Mouse (Mus musculus): ENCODE results near the gene Gm10985. TPM values are rescaled to one million over a fixed set of nuclear protein-coding genes. Genes with fewer than 3 reads are reported as not detected.

Gene Gm10985
- polyA plus RNA-seq, 1 experiment from 2014 or later: not detected

DNA sequence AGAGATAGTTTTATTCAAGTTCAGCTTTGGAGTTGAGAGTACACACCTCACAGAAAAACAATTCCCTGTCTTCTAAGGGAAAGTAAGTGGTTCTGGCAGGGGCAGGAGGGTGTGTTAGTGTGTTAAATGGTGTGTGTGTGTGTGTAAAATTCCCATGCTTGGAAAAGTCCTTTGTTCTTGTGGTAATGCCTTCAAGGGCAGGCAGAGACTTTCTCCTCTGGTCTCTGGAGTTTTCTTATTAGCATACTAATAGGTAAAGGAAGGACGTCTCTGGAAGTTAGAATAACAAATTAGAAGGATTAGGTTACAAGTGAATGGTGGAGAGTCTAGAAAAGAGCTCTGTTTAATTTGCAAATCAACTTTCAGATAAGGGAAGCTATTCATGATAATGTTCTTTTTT lies 24.4 kb downstream of the Gm10985 start:
- ATAC-seq (ENCODE audit: low read depth): no peak
- Histone ChIP-seq H3K4me3 (no peak overlapping the region), H3K27ac (replicated peaks) (no peak overlapping the region)

DNA sequence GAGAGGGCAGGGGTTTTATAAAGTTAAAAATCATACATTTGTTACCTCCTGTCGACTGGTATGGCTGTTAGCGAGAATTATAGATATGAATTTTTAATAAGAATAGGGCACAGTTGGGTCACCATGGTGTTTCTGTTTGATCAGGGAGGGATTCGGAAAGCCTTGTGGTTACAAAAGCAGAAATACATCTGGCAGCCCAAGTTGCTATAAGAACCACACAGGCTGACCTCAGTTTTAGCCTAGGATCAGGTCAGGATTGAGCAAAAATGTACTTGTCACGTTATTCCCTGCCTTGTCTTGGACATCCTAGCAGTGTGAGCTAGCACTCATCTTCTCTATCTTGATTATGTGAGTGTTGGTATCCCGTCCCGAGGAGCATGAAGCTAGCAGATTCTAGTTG lies 25.6 kb downstream of the Gm10985 start:
- Histone ChIP-seq H3K9me3 (no peaks in the 10 kb centered on the region), H3K27ac (replicated peaks) (no peak overlapping the region), H3K4me2 (no peak overlapping the region), H3K36me3 (no peaks in the 10 kb centered on the region), H3K27me3 (no peaks in the 10 kb centered on the region), H3K4me3 (no peak overlapping the region), H3K9ac (no peak overlapping the region), H3K4me1 (replicated peaks) (no peaks in the 10 kb centered on the region)
- 76% methylated on average over 6 of the region's 6 CpGs for WGBS
- no peak for ATAC-seq (ENCODE audit: low read depth)

More for the DNA sequence above, 24.4 kb downstream of the Gm10985 start:
- WGBS: 6% methylated on average over 1 of the region's 1 CpGs
- Histone ChIP-seq H3K4me2 (no peak overlapping the region), H3K9me3 (no peaks in the 10 kb centered on the region), H3K9ac (no peak overlapping the region), H3K27me3 (no peaks in the 10 kb centered on the region), H3K36me3 (no peaks in the 10 kb centered on the region), H3K4me1 (replicated peaks) (0 out of 2 replicates have a peak, but pooled peaks cover 2% of the 10 kb centered on the region)

DNA sequence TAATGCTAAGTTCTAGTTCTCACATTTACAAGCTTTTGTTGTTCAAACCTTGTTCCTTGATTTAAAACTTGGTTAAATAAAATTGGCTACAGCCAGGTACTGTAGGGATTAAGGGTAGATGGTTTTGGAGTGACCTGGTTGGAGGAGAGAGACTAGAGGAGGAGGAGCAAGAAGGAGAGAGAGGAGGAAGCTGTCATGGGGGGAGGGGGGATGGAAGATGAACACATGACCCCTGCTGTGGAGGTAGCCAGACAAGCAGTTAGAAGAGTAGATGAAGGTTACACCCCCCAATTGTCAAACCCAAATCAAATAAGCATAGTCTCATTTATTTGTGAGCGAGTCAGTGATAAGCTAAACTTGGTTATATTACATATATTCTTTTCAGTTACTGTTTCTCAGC lies 26.7 kb downstream of the Gm10985 start:
- no peak overlapping the region for H3K9ac ChIP-seq
- H3K36me3 ChIP-seq: no peaks in the 10 kb centered on the region
- 89% methylated on average over 1 of the region's 1 CpGs for WGBS
- H3K27me3 ChIP-seq: no peaks in the 10 kb centered on the region
- H3K9me3 ChIP-seq: no peaks in the 10 kb centered on the region
- no peak overlapping the region for H3K4me3 ChIP-seq
- no peaks in the 10 kb centered on the region for H3K4me1 ChIP-seq (replicated peaks)
- ATAC-seq (ENCODE audit: low read depth): no peak
- no peak overlapping the region for H3K4me2 ChIP-seq
- H3K27ac ChIP-seq (replicated peaks): no peak overlapping the region

DNA sequence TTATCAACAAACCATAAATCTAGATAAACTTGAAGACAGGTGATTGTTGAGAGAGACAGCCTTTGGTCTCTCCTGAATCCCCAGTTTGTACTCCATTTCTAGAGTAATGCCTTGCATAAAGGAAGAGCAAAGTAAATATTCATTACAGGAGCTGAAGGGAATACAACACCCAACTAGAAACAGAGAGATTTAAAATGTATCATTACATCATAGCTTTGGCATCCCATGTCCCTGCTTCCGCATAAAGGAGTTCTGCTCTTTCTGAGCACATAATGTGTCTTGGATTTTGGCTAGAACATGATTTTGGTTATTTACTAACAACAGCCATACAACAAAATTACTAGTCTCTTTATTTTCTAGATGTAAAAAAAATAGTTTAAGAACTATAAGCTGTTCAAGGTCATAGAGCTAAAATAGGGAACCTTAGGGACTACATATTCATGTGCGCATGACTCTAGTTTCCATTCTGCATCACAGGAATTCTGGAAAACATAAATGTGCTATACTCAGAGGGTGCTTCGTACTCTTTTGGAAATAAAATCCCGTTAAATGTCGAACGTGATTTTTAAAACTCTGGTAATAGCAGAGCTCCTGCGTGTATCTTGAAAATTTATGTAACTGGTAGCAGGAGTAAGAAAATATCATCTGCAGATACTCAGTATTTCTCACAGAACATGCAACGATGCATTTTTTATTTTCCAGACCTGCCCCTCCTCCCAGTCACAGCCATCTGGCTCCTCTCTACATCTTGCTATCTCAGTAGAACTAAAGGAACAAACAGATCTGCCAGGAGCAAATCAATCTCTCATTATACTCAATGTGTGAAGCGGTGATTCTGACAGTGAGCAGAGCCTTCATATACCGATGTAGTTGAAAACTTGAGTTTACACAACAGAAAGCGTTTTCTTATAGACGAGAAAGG lies 46.0 kb downstream of the Gm10985 start:
- H3K4me3 ChIP-seq: no peak overlapping the region
- no peak overlapping the region for H3K9ac ChIP-seq
- H3K27me3 ChIP-seq: no peaks in the 10 kb centered on the region
- 81% methylated on average over 12 of the region's 12 CpGs for WGBS
- H3K4me1 ChIP-seq (replicated peaks): no peaks in the 10 kb centered on the region
- no peak overlapping the region for H3K27ac ChIP-seq (replicated peaks)
- ATAC-seq (ENCODE audit: low read depth): no peak
- H3K4me2 ChIP-seq: no peak overlapping the region
- 0 out of 2 replicates have a peak, but pooled peaks cover 6% of the 10 kb centered on the region for H3K9me3 ChIP-seq
- no peaks in the 10 kb centered on the region for H3K36me3 ChIP-seq

Other genes starting within 250 kb of the Gm10985 start
- gene Frem2, start 187.7 kb upstream of the Gm10985 start, polyA plus RNA-seq (2015; fragmentation: Nextera tagmentation; extraction: Ambion mirVana): 1.4 and 1.5 TPM in 2 replicates
- gene Ufm1, start 18.7 kb downstream of the Gm10985 start, polyA plus RNA-seq (2015; fragmentation: Nextera tagmentation; extraction: Ambion mirVana): 104 and 109 TPM in 2 replicates

Measured in neural tube, embryonic 13.5 days (tissue).